Mouse (Mus musculus) forebrain, embryonic 15.5 days (tissue): Measurements from ENCODE around the gene Lipo1. TPM values are rescaled to one million over a fixed set of nuclear protein-coding genes. Genes with fewer than 3 reads are reported as not detected.
"Not testable (repeated sequence)": the region's sequence is repeated elsewhere in the genome, so short reads cannot be mapped to it uniquely, and the experiment has no call there.

Experiments used
- ATAC-seq: fragments of 200-750 bp; cut with Nextera tagmentation; replicated peaks from 2 replicates; pipeline ENCODE4 v1.8.0; 2017; ENCODE audit warnings: mild to moderate bottlenecking, moderate TSS enrichment, moderate library complexity
- H3K27ac ChIP-seq: fragments of 300-500 bp; sonication (generic); replicated peaks from 2 replicates; pipeline ENCODE4 v1.5.1; 2015; ENCODE audit warnings: mild to moderate bottlenecking, inconsistent platforms
- H3K27me3 ChIP-seq: fragments of 300-500 bp; sonication (generic); 2 replicates; pipeline ENCODE4 v1.6.1; 2015; ENCODE audit warnings: inconsistent platforms
- H3K36me3 ChIP-seq: fragments of 300-500 bp; sonication (generic); 2 replicates; pipeline ENCODE4 v1.6.1; 2015; ENCODE audit warnings: mild to moderate bottlenecking, inconsistent platforms
- H3K4me1 ChIP-seq: fragments of 300-500 bp; sonication (generic); 2 replicates; pipeline ENCODE4 v1.6.1; 2015; ENCODE audit warnings: inconsistent platforms
- H3K4me2 ChIP-seq: fragments of 300-500 bp; sonication (generic); replicated peaks from 2 replicates; pipeline ENCODE4 v1.6.1; 2015; ENCODE audit warnings: mild to moderate bottlenecking, inconsistent platforms
- H3K4me3 ChIP-seq: fragments of 300-500 bp; sonication (generic); 2 replicates; pipeline ENCODE4 v1.5.1; 2015; ENCODE audit warnings: mild to moderate bottlenecking, inconsistent platforms
- H3K9ac ChIP-seq: fragments of 300-500 bp; sonication (generic); replicated peaks from 2 replicates; pipeline ENCODE4 v1.6.1; 2015; ENCODE audit warnings: mild to moderate bottlenecking, inconsistent platforms
- H3K9me3 ChIP-seq: fragments of 300-500 bp; sonication (generic); 2 replicates; pipeline ENCODE4 v1.6.1; 2016; ENCODE audit warnings: inconsistent platforms
- WGBS: fragments of 180-500 bp; shearing (Covaris S2); methylation state at CpG from one replicate; pipeline ENCODE4 v1.1.7; 2015; ENCODE audit warnings: mixed read lengths; 5-methylcytosine and 5-hydroxymethylcytosine counted together
- polyA plus RNA-seq: library from polyadenylated mRNA; unstranded; fragments of >200 nt; fragmentation: Nextera tagmentation; extraction: Ambion mirVana; gene quantifications from 2 replicates; pipeline ENCODE4 v1.2.1, GENCODE M21; 2015

Lipo1 gene
- polyA plus RNA-seq, result not detected in 2 replicates

DNA sequence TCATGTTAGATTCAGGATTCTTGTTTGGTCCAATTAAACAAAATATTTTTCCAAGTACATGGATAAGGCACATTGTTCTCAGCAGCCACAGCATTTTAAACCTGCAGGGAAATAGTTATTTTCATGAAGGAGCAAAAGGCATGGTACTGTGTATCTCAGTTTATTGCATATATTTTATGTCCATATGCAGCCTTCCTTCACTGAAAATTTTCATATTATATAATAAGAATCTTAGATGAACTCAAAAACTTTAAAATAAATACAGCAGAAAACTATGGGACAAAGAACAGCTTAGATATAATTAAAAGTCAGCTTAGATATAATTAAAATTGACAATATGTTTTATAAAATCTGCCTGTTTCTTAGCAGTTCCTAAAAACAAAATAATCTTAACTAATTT, at the start of gene Lipo1:
Lipo1 (minus strand) TSS at position 101 of the 400 bp plus-strand sequence.
- not testable (repeated sequence) for H3K27ac ChIP-seq, ATAC-seq, H3K27me3 ChIP-seq, H3K4me3 ChIP-seq, H3K4me2 ChIP-seq, H3K9ac ChIP-seq, H3K36me3 ChIP-seq, H3K9me3 ChIP-seq, H3K4me1 ChIP-seq

GRCm38 (mm10) chr19:33786576-33787277, 532 bp downstream of the Lipo1 start:
- no peak overlapping the region for H3K4me3 ChIP-seq
- no peaks in the 10 kb centered on the region for H3K9me3 ChIP-seq
- no peak for ATAC-seq
- H3K9ac ChIP-seq, result no peak overlapping the region
- H3K4me2 ChIP-seq, result no peak overlapping the region
- no peaks in the 10 kb centered on the region for H3K27me3 ChIP-seq
- H3K36me3 ChIP-seq, result no peaks in the 10 kb centered on the region
- WGBS, result 94% methylated on average over 12 of the region's 12 CpGs
- H3K27ac ChIP-seq, result no peak overlapping the region
- no peaks in the 10 kb centered on the region for H3K4me1 ChIP-seq

GRCm38 (mm10) chr19:33761287-33762086, 25.8 kb downstream of the Lipo1 start, which contains the start of gene Lipo3:
Lipo3 (minus strand) TSS chr19:33761951.
- H3K27ac ChIP-seq, H3K4me1 ChIP-seq, H3K36me3 ChIP-seq, H3K9ac ChIP-seq, H3K9me3 ChIP-seq, H3K27me3 ChIP-seq: not testable (repeated sequence)
- Histone ChIP-seq H3K4me3 (peak within 1 kb of the TSS; percentile 17; the same call in 1 of the 2 replicates), H3K4me2 (peak within 1 kb of the TSS; percentile 30)
- peak; percentile 99 for ATAC-seq
- 35% methylated on average over 13 of the region's 41 CpGs for WGBS

DNA sequence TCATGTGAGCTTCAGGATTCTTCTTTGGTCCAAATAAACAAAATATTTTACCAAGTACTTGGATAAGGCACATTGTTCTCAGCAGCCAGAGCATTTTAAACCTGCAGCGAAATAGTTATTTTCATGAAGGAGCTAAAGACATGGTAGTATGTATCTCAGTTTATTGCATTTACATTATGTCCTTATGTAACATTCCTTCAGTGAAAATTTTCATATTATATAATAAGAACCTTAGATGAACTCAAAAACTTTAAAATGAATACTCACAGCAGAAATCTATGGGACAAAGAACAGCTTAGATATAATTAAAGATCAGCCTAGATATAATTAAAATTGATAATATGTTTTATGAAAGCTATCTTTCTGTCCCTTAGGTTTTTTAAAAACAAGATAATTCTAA, 36.0 kb downstream of the Lipo1 start, which contains the start of gene Lipo2:
Lipo2 (minus strand) TSS at position 101 of the 400 bp plus-strand sequence.
- H3K27me3 ChIP-seq, H3K36me3 ChIP-seq, H3K27ac ChIP-seq, H3K9me3 ChIP-seq, H3K4me2 ChIP-seq, H3K4me1 ChIP-seq, H3K9ac ChIP-seq, H3K4me3 ChIP-seq, ATAC-seq: not testable (repeated sequence)
- 98% methylated on average over 1 of the region's 1 CpGs for WGBS

Other genes with a start within 250 kb of the Lipo1 start
- not detected in 2 replicates for gene Gm8978, start 162.2 kb downstream of the Lipo1 start, polyA plus RNA-seq
- gene Lipo2, start 36.1 kb downstream of the Lipo1 start, polyA plus RNA-seq, result 0.34 and 0.56 TPM in 2 replicates
- 9.1 and 10.6 TPM in 2 replicates for gene Lipo3, start 25.5 kb downstream of the Lipo1 start, polyA plus RNA-seq
- gene Lipf, start 173.7 kb upstream of the Lipo1 start, polyA plus RNA-seq, result not detected in 2 replicates
- gene Lipk, start 220.8 kb upstream of the Lipo1 start, polyA plus RNA-seq, result not detected in 2 replicates